Mouse (Mus musculus) cortical plate, adult 2 months (tissue): ENCODE results near the gene Fer1l4. TPM values are rescaled to one million over a fixed set of nuclear protein-coding genes. Genes with fewer than 3 reads are reported as not detected.

Experiments used
- H3K27ac ChIP-seq: fragments of 200-500 bp; 2 replicates; pipeline ENCODE4 v1.5.1; 2012; ENCODE audit warnings: low read length, control low read depth, inconsistent platforms; ENCODE audit not compliant: insufficient read depth
- H3K4me1 ChIP-seq: fragments of 200-500 bp; 2 replicates; pipeline ENCODE4 v1.6.1; 2011; ENCODE audit warnings: low read length; ENCODE audit not compliant: control insufficient read depth, insufficient read depth
- H3K4me3 ChIP-seq: fragments of 200-500 bp; 2 replicates; pipeline ENCODE4 v1.5.1; 2011; ENCODE audit warnings: mild to moderate bottlenecking, low read length, control low read depth; ENCODE audit not compliant: insufficient read depth
- CTCF ChIP-seq: fragments of 200-500 bp; IDR thresholded peaks from 2 replicates; pipeline ENCODE4 v1.5.1; 2011; ENCODE audit warnings: mild to moderate bottlenecking, control low read depth, low read length; ENCODE audit not compliant: insufficient read depth; ENCODE audit errors: extremely low read depth
- POLR2A ChIP-seq: fragments of 200-500 bp; IDR thresholded peaks from 2 replicates; pipeline ENCODE4 v1.6.1; 2011; ENCODE audit warnings: mild to moderate bottlenecking, low read length, control low read depth; ENCODE audit not compliant: insufficient read depth; ENCODE audit errors: extremely low read depth
- polyA plus RNA-seq: library from polyadenylated mRNA; depleted of rRNA; stranded (reverse); fragments of >200 nt; gene quantifications from 2 replicates; pipeline ENCODE4 v1.2.3, GENCODE M21; 2012

Fer1l4 gene
- polyA plus RNA-seq, 1 experiment: 0.04 TPM

DNA sequence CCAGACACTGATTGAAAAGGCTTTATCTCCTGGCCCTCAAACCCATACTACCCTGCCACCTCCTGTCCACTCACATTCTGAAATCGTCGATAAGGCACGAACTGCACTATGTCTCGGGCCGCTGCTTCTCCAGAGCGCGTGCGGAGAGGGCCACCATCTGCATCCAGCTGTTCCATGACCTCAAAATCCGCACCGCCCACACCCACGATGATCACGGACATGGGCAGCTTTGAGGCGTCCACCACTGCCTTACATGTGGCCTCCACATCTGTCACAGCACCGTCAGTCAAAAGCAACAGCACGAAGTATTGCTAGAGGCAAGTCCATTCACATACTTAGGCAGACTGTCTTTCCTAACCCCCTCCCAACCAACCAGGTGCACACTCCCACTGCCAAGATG is 21.0 kb upstream of the Fer1l4 start:
- Histone ChIP-seq H3K4me3 (no peak overlapping the region), H3K27ac (no peak overlapping the region), H3K4me1 (no peaks in the 10 kb centered on the region)
- TF ChIP-seq CTCF: no peak

DNA sequence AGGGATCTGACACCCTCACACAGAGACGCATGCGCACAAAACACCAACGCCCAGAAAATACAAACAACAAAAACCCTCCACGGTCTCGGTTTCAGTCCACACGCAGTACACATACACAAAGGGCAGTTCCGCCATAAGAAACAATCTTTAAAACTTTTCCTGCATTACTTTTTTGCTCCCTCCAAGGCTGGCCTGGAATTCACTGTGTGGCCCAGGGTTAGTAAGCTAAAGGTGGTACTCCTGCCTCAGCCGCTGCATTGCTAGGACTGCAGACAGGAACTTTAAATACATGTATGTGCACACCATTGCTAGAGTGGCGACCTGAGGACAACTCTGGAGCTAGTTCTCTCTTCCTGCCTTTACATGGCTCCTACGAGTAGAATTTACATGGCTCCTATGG is 18.5 kb upstream of the Fer1l4 start:
- Histone ChIP-seq H3K4me1 (no peaks in the 10 kb centered on the region), H3K27ac (no peak overlapping the region), H3K4me3 (no peak overlapping the region)
- no peak for TF ChIP-seq POLR2A
- TF ChIP-seq CTCF: no peak

DNA sequence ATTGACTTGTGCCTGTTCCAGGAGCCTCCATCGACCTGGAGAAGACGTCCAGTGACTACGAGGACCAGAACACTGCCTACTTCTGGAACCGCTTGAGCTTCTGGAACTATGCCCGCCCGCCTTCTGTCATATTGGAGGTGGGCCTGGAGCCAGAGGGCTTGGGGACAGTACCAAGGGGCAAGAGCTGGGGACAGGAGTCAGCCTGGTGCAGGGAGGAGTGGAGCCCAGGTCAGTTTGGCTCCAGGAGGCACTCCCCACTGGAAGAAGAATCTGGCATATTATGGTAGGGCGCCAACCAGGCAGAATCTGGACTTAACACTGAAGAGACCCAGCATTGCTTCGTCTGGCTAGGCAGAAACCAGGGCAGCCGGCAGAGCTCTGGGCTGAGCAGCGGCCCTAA is 15.2 kb upstream of the Fer1l4 start:
- TF ChIP-seq CTCF (no peak), POLR2A (no peak)
- no peak overlapping the region for H3K4me3 ChIP-seq
- H3K27ac ChIP-seq: no peak overlapping the region
- no peaks in the 10 kb centered on the region for H3K4me1 ChIP-seq

DNA sequence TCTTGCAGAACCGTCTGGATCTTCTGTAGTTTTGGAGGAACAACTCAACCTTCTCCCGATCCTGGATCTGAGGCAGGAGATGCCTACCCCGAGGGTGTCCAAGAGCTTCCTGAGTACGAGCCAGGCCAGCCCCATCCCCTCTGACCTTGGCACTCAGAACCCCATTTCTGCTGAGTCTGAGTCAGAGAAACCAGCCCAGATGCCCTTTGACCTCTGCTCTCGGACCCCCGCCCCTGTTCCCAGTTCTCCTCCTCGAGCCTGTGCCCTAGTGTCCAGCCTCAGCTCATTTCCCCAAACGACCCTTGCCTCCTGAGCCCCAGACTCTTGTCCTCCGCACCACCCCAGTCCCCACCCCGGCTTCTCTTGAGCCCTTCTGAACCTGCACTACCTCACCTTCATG is 13.4 kb upstream of the Fer1l4 start:
- TF ChIP-seq CTCF (no peak), POLR2A (no peak)
- Histone ChIP-seq H3K4me3 (peak overlapping the region; percentile 59; the same call in 1 of the 2 replicates), H3K4me1 (no peaks in the 10 kb centered on the region), H3K27ac (no peak overlapping the region)

DNA sequence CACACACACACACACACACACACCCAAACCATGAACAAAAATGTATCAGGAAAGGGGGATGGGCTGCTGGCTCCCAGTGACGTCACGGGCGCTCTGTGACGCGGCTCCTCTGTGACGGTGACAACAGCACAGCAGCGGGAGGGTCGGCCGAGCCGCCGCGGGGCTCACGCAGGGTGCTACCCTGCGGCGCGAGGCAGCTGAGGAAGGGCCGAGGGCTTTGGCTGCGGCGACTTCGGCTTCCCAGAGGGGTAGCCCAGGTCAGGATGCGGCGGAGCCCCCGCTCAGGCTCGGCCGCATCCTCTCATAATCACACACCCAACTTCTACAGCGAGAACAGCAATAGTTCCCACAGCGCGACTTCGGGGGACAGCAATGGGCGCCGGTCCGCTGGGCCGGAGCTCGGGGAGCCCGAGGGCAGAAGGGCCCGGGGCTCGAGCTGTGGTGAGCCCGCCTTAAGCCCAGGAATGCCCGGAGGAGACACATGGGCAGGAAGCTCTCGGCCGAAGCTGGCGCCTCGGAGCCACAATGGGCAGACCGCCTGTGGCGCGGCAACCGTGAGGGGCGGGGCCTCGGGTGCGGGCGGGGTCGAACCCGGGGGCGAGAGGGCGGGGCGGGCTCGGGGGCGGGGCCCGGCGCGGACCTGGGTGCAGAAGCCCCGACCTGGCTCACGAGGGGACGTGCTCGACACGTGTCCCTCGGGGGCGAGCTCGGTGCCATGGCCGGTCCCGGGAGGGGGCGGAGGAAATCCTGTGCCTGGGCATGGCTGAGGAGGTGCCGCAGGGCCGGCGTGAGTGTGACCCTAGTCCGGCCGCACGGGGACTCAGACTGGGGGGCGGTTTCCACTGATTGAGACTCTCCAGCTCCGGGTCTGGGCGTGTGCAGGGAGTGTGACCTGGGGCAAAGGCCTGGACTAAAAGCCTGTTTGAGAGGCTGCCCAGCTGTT is 12.6 kb upstream of the Fer1l4 start, which contains the start of gene Spag4:
Spag4 (plus strand) TSS at position 77 of the 943 bp plus-strand sequence.
- TF ChIP-seq POLR2A: no peak
- TF ChIP-seq CTCF: no peak

DNA sequence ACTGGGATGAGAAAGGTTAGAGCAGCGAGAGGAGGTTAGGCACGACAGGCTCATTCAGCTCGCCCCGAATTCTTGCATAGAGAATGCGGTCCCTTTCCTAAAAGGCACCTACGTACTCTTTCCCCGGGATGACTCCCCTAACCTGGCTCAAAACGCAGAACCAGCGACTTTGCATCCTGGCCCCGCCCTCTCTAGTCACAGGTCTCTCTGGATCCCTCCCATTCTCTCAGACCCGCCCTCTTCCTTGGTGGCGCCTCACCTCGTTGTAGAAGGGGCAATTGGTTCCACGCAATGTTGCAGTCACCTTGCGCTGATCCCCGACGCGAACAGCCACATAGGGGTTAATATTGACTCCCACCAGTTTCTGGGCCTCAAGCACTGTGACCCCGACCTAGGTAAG is 4.8 kb downstream of the Fer1l4 start:
- Histone ChIP-seq H3K27ac (no peak overlapping the region), H3K4me1 (no peaks in the 10 kb centered on the region), H3K4me3 (no peak overlapping the region)
- TF ChIP-seq CTCF (no peak), POLR2A (no peak)

More for the DNA sequence above, 12.6 kb upstream of the Fer1l4 start, which contains the start of gene Spag4:
- H3K4me1 ChIP-seq: no peaks in the 10 kb centered on the region
- H3K27ac ChIP-seq: peak within 1 kb of the TSS; percentile 31; the same call in 1 of the 2 replicates
- peak within 1 kb of the TSS; percentile 59 for H3K4me3 ChIP-seq

DNA sequence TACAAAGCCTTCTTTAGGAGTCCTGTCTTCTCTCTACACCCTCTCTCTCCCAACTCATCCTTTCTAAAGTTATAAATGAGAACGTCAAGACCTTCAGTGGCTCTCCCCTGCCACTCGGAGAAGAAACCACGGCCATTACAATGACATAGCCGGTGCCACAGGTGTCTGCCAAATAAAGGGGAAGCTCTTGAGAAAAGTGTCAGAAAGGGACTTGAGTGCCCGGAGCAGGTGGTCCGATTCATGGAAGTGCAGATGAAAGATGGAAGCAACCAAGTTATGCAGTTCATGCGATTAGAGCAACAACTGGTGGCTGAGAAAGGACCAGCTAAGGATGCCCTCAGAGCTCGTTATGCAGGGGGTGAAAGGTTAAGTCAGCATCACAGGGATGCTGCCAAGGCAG is 9.8 kb downstream of the Fer1l4 start:
- TF ChIP-seq CTCF (no peak), POLR2A (no peak)

DNA sequence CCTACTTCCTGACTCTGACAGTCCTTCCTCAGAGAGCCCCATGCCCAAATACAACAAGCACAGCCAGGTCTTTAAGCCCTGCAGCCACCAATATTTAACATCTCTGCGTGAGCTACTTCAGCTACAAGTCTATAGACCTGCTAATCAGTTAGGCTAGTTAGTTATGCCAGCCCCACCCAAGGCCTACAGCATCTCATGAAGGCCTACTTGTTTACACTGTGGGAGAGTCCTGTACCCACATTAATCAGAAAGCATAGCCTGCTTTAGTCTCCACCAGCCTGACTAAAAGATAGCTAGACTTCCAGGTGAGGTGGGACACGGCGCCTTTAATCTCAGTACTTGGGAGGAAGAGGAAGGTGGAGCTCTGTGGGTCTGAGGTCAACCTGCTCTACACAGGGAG is 13.4 kb downstream of the Fer1l4 start:
- Histone ChIP-seq H3K27ac (no peak overlapping the region), H3K4me3 (no peak overlapping the region), H3K4me1 (no peaks in the 10 kb centered on the region)
- no peak for TF ChIP-seq POLR2A
- no peak for TF ChIP-seq CTCF

More for the DNA sequence above, 9.8 kb downstream of the Fer1l4 start:
- Histone ChIP-seq H3K4me1 (no peaks in the 10 kb centered on the region), H3K4me3 (no peak overlapping the region), H3K27ac (no peak overlapping the region)

DNA sequence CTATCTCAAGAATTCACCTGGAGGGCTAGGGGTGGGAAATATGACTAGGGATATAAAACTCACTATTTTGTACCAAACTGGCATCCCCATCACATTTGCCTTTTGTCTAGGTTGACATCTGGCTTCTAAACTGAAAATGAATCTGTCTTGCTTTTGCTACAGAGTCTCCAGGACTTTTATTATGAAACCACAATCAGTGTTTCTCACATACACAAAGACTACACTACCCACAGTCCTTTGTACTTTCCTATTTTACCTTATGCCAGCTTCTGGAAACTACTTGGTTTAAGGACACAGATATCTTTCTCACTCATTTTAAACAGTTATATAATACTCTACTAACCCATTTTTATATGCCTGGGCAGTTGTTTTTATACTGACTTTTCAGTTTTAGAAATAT is 27.3 kb downstream of the Fer1l4 start:
- Histone ChIP-seq H3K4me1 (no peaks in the 10 kb centered on the region), H3K4me3 (no peak overlapping the region), H3K27ac (no peak overlapping the region)
- TF ChIP-seq POLR2A (no peak), CTCF (no peak)

DNA sequence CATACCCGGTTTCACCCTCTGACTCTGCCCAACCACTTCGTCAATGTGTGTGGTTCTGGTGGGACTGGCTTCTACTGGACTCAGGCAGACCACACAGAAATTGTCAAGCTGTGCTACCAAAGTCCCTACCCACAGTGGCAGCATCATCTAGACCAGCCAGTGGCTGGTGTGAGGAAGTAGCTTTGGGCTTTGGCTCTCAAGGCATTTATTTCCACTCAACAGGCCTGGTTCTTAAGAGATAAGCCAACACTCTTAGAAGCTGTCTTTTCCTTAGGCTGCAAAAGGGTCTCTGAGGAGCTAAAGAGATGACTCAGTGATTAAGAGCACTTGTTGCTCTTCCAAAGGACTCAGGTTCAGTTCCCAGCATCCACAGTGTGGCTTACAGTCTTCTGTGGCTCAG is 31.0 kb downstream of the Fer1l4 start:
- Histone ChIP-seq H3K4me1 (no peaks in the 10 kb centered on the region), H3K27ac (no peak overlapping the region), H3K4me3 (no peak overlapping the region)
- TF ChIP-seq POLR2A (no peak), CTCF (no peak)
